Mouse (Mus musculus) T-cell, adult 2 months (primary cell): Measurements from ENCODE around the gene Jam2.

ENCODE experiments used
- DNase-seq: peaks from one replicate; pipeline ENCODE4 v3.0.0; 2022; ENCODE audit warnings: low spot score

Jam2 gene

DNA sequence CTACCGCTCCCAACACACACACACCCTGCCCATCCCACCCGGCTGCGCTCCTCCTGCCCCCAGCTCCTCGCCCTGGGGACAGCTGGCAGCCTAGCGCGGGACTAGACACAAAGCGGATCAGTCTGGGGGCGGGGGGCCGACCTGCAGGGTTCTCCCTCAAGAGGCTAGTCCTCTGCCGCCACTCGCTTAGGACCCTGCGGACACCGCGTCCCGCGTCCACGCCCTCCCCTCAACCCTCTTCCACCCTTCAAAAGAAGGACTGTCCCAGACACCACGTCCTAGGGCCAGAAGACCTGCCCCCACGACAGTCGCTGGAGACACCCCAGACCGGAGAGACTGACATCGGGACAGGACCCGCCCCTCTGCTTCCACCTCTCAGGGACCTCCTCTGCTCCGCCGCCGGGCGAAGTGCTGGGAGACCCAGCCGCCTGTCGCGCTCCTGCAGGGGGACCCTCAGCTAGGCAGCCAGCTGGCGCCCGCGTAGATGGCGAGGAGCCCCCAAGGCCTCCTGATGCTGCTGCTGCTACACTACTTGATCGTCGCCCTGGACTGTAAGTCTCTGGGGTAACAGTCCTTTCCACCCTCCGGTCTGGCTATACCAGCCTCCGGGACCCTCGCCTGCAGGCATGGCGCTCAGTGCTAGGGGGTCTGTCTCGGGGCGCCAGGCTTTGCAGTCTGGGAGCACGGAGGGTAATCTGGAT lies at the start of gene Jam2:
Gene Jam2 (plus strand): TSS at position 121 of the 701 bp plus-strand sequence.
- peak; percentile 0 for DNase-seq

- DNase-seq: no peak
Observed at GRCm38 (mm10) chr16:84734806-84735165, 39.1 kb upstream of the Jam2 start.

- DNase-seq: peak; percentile 94
Observed at GRCm38 (mm10) chr16:84735166-84736105, 38.5 kb upstream of the Jam2 start, which contains the start of gene Mrpl39. Gene Mrpl39 (minus strand): TSS chr16:84735742.

GRCm38 (mm10) chr16:84737358-84737757 lies 36.6 kb upstream of the Jam2 start:
- no peak for DNase-seq

- DNase-seq: no peak
Observed at GRCm38 (mm10) chr16:84744703-84745490, 29.0 kb upstream of the Jam2 start.

- DNase-seq: no peak
Observed at GRCm38 (mm10) chr16:84745721-84746306, 28.1 kb upstream of the Jam2 start.

- no peak for DNase-seq
Observed at GRCm38 (mm10) chr16:84767956-84768355, 6.0 kb upstream of the Jam2 start.

- no peak for DNase-seq
Observed at GRCm38 (mm10) chr16:84769182-84769581, 4.7 kb upstream of the Jam2 start.

GRCm38 (mm10) chr16:84769619-84770464 lies 4.1 kb upstream of the Jam2 start:
- DNase-seq: no peak

GRCm38 (mm10) chr16:84770891-84771290 lies 3.0 kb upstream of the Jam2 start:
- DNase-seq: no peak

DNA sequence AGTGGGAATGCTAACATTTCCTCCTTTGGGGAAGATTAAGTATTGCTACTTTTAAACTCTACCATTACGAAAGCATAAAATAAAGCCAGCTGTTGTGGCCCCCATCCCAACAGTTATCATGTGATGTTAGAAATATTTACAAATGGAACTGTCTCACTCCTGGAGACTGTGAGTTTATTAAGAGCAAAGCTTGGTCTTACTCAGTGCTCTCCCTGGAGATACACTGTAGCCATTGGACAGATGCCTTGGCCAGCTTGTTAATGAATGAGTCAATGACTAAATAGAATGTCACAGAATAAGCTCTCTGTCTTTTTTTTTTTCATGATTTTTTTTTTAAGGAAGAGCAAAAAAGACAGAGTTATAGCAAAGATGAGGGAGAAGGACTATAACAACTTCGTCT lies 2.5 kb upstream of the Jam2 start:
- DNase-seq: no peak

- DNase-seq: no peak
Observed at GRCm38 (mm10) chr16:84772496-84773267, 1.2 kb upstream of the Jam2 start.

- no peak for DNase-seq
Observed at GRCm38 (mm10) chr16:84773268-84773861, 558 bp upstream of the Jam2 start.

DNA sequence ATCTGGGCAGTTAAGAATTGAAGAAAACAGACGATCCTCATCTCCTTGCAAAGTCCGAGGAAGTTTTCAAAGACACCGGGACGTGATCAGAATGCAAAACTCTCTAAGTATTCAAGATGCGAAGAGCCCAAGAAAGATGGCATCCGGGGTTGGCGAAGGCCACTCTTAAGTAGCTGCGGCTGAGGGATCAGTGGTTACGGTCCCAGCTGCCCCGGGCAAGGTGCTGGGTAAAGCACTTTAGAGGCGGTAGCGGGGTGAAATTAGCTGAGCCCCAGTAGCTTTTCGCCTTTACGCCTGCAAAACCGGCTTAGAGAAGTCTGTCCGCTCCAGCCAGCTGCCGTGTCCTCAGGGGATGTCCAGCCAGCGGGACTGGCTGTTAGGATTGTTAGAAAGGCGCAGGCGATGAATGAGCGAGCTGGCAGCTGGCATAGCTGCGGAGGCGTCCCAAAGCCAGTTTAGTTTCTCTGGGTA lies 873 bp downstream of the Jam2 start:
- DNase-seq: no peak

DNA sequence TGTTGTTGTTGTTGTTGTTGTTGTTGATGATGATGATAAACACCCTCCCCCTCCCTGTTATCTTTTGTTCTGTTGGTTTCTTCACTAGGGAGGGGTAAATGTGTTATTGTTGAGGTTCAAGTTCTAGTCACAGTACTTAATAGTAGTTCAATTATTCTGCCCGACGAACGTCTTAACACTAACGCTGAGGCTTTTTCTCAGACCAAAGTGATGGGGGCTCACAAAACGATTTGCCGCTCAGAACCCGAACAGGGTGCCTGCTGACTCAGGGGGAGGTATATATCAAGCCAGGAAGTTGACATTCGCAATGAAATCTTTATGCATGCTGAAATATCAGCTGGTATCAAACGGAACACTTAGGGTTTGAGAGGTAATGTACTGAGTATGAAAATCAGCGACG lies 1.4 kb downstream of the Jam2 start:
- no peak for DNase-seq

GRCm38 (mm10) chr16:84776089-84776784 lies 2.3 kb downstream of the Jam2 start:
- no peak for DNase-seq

DNA sequence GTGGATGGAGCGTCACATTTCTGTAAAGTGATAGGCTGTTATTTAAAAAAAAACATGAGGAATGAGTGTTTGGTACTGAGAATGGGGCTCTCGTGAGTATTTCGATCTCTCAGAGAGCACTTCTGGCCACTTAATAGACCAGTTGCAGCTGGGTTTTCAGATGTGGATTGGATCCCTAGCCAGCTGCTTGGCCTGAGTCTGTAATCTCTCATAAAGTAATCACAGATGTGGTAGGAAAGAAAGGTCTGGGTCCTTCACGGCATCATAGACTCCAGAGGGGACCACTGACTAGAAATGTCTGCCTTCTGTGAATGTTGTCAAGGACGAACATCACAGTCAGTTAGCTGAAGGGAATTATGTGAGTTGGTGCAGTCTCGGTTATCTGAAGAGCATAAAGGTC lies 4.5 kb downstream of the Jam2 start:
- no peak for DNase-seq

- no peak for DNase-seq
Observed at GRCm38 (mm10) chr16:84778861-84779630, 5.1 kb downstream of the Jam2 start.
